Mouse (Mus musculus): Measurements from ENCODE around the gene Tas2r119.

GRCm38 (mm10) chr15:32153857-32154449 lies 23.1 kb upstream of the Tas2r119 start:
- TF ChIP-seq CHD2 (IDR thresholded peaks at IDR 0.05; ENCODE audit: low read depth, low read length) = no peak
- TF ChIP-seq HCFC1 (IDR thresholded peaks at IDR 0.05; ENCODE audit: borderline replicate concordance, insufficient read depth, low read length) = no peak
